Mouse (Mus musculus) limb, embryonic 14.5 days (tissue): ENCODE data around the gene Ero1l. TPM values are rescaled to one million over a fixed set of nuclear protein-coding genes. Genes with fewer than 3 reads are reported as not detected.

ENCODE experiments used
- ATAC-seq: fragments of 200-750 bp; cut with Nextera tagmentation; 2 replicates; pipeline ENCODE4 v1.8.0; 2017; ENCODE audit warnings: low read depth, moderate number of reproducible peaks, moderate TSS enrichment; ENCODE audit not compliant: low FRiP score
- DNase-seq: peaks from one replicate; pipeline ENCODE4 v3.0.0-alpha.2; 2015; ENCODE audit warnings: low spot score
- H3K27ac ChIP-seq: fragments of 300-500 bp; sonication (generic); replicated peaks from 2 replicates; pipeline ENCODE4 v1.5.1; 2014; ENCODE audit warnings: low read depth, mild to moderate bottlenecking, low read length, moderate library complexity, mixed read lengths
- H3K27me3 ChIP-seq: fragments of 300-500 bp; sonication (generic); 2 replicates; pipeline ENCODE4 v1.6.1; 2014; ENCODE audit warnings: low read length, mixed read lengths; ENCODE audit not compliant: control insufficient read depth, insufficient read depth
- H3K36me3 ChIP-seq: fragments of 300-500 bp; sonication (generic); 2 replicates; pipeline ENCODE4 v1.6.1; 2014; ENCODE audit warnings: mild to moderate bottlenecking, low read length, moderate library complexity, mixed read lengths; ENCODE audit not compliant: control insufficient read depth, insufficient read depth
- H3K4me1 ChIP-seq: fragments of 300-500 bp; sonication (generic); 2 replicates; pipeline ENCODE4 v1.6.1; 2014; ENCODE audit warnings: antibody characterized with exemption, low read length, mixed read lengths; ENCODE audit not compliant: control insufficient read depth, insufficient read depth
- H3K4me2 ChIP-seq: fragments of 300-500 bp; sonication (generic); replicated peaks from 2 replicates; pipeline ENCODE4 v1.6.1; 2014; ENCODE audit warnings: low read depth, mild to moderate bottlenecking, low read length, moderate library complexity; ENCODE audit not compliant: severe bottlenecking
- H3K4me3 ChIP-seq: fragments of 300-500 bp; sonication (generic); replicated peaks from 2 replicates; pipeline ENCODE4 v1.5.1; 2014; ENCODE audit warnings: low read length
- H3K9ac ChIP-seq: fragments of 300-500 bp; sonication (generic); 2 replicates; pipeline ENCODE4 v1.6.1; 2014; ENCODE audit warnings: mild to moderate bottlenecking, low read depth, low read length, moderate library complexity; ENCODE audit not compliant: severe bottlenecking
- H3K9me3 ChIP-seq: fragments of 300-500 bp; sonication (generic); 2 replicates; pipeline ENCODE4 v1.6.1; 2016; ENCODE audit warnings: low read length; ENCODE audit not compliant: control insufficient read depth
- POLR2A ChIP-seq: fragments of 200-500 bp; IDR thresholded peaks from 2 replicates; pipeline ENCODE4 v1.8.0; 2012; ENCODE audit warnings: inconsistent platforms, mild to moderate bottlenecking, moderate library complexity, borderline replicate concordance; ENCODE audit not compliant: insufficient read depth, insufficient read length; ENCODE audit errors: extremely low read depth
- WGBS: fragments of 180-500 bp; shearing (Covaris S2); extraction: QIAGEN DNeasy Blood & Tissue Kit; methylation state at CpG from one replicate; pipeline ENCODE4 v1.1.7; 2014; 5-methylcytosine and 5-hydroxymethylcytosine counted together
- polyA plus RNA-seq, 2 experiments: library from polyadenylated mRNA; depleted of rRNA in 1 of 2; stranded (reverse) in 1 of 2; unstranded in 1 of 2; fragments of >200 nt; fragmentation: Nextera tagmentation in 1 of 2; extraction: Ambion mirVana in 1 of 2; gene quantifications; 2 replicates each; pipeline versions ENCODE4 v1.2.1 to v1.2.3; 2012 to 2014

The Ero1l gene
- polyA plus RNA-seq, 2 experiments = 21.6 to 28.0 TPM

DNA sequence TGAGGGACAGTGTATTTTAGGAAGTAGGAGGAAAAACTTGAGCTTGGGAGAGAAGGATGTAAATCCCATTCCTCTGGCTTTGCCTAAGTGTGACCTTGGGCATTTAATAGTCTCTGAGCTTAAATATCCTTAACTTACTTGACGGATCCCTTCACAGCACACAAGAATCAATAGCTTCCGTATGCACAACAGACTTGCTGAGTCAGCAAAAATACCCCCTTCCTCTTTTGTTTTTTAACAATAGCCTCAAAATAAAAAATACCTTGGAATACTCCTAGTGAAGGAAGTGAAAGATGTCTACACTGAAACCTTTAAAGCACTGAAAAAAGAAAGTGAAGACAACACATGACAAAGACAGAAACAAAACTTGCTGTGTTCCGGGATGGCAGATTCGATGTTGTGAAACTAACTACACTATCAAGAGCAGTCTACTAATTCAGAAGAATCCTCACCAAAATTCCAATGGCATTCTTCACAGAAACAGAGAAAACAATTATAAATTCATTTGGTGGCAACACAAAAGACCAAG lies 67.0 kb downstream of the Ero1l start:
- Histone ChIP-seq H3K36me3 (no peaks in the 10 kb centered on the region; the same call in 1 of the 2 replicates), H3K4me1 (no peaks in the 10 kb centered on the region), H3K27me3 (no peaks in the 10 kb centered on the region), H3K9ac (no peak overlapping the region), H3K4me2 (no peak overlapping the region), H3K9me3 (no peaks in the 10 kb centered on the region), H3K4me3 (no peak overlapping the region), H3K27ac (no peak overlapping the region)
- ATAC-seq (no peak), DNase-seq (no peak)
- no peak for TF ChIP-seq POLR2A
- WGBS = 88% methylated on average over 4 of the region's 4 CpGs

DNA sequence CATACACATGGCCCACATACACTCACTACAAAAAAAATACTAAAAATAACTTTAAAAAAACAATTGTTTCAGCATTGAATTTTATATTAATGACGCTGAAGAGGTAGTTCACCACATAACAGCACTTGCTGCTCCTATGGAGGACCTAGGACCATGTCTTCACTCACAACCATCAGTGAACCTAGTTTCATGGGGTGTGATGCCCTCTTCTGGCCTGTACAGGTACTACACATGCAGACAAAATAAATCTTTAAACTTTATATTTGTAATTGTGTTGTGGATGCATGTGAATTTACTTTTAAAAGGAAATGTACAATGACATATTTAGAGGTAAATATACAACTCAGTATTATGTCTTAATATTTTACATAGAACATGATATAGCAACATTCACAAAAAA lies 77.0 kb downstream of the Ero1l start:
- Histone ChIP-seq H3K9ac (no peak overlapping the region), H3K27me3 (no peaks in the 10 kb centered on the region), H3K27ac (no peak overlapping the region), H3K4me1 (no peaks in the 10 kb centered on the region), H3K36me3 (no peaks in the 10 kb centered on the region), H3K4me2 (no peak overlapping the region), H3K4me3 (no peak overlapping the region), H3K9me3 (no peaks in the 10 kb centered on the region)
- DNase-seq (no peak), ATAC-seq (no peak)
- TF ChIP-seq POLR2A = no peak
- WGBS = 33% methylated on average over 1 of the region's 1 CpGs

DNA sequence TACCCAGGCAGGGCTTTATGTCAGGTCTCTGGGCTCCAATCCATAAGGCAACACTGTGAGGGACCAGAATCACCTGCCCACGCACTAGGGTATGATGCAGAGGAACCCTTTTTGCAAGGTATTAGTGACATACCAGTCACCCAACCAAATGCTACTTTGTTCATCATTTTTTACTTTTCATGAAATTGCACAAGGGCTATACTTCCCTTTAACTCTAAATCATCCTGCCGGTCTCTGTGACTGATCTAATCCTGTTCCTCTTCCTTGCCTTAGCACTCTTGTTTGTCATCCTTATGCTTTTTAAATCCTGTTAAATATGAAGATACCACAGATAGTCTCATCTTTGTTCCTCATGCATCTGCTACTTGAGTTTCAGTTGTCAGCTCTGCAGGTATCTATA lies 79.5 kb downstream of the Ero1l start:
- H3K27me3 ChIP-seq = no peaks in the 10 kb centered on the region
- H3K27ac ChIP-seq = no peak overlapping the region
- no peak overlapping the region for H3K4me3 ChIP-seq
- H3K4me2 ChIP-seq = no peak overlapping the region
- H3K9ac ChIP-seq = no peak overlapping the region
- DNase-seq (no peak), ATAC-seq (no peak)
- H3K4me1 ChIP-seq = no peaks in the 10 kb centered on the region
- H3K36me3 ChIP-seq = no peaks in the 10 kb centered on the region
- 85% methylated on average over 2 of the region's 2 CpGs for WGBS
- no peak for TF ChIP-seq POLR2A
- H3K9me3 ChIP-seq = no peaks in the 10 kb centered on the region

Other genes starting within 250 kb of the Ero1l start
- gene Gpr137c, start 99.1 kb downstream of the Ero1l start, polyA plus RNA-seq (2012; rRNA removed) = 8.9 and 11.6 TPM in 2 replicates
- gene Gpr137c, start 99.1 kb downstream of the Ero1l start, polyA plus RNA-seq (2014; fragmentation: Nextera tagmentation; extraction: Ambion mirVana) = 2.8 and 5.1 TPM in 2 replicates
- 11.7 and 12.7 TPM in 2 replicates for gene Txndc16, start 98.4 kb downstream of the Ero1l start, polyA plus RNA-seq (2012; rRNA removed)
- 14.4 and 18.0 TPM in 2 replicates for gene Txndc16, start 98.4 kb downstream of the Ero1l start, polyA plus RNA-seq (2014; fragmentation: Nextera tagmentation; extraction: Ambion mirVana)
- gene Psmc6, start 11.0 kb upstream of the Ero1l start, polyA plus RNA-seq (2012; rRNA removed) = 91.9 and 124 TPM in 2 replicates
- 147 and 166 TPM in 2 replicates for gene Psmc6, start 11.0 kb upstream of the Ero1l start, polyA plus RNA-seq (2014; fragmentation: Nextera tagmentation; extraction: Ambion mirVana)
- 21.9 and 23.3 TPM in 2 replicates for gene Styx, start 32.3 kb upstream of the Ero1l start, polyA plus RNA-seq (2012; rRNA removed)
- 74.1 and 88.7 TPM in 2 replicates for gene Styx, start 32.3 kb upstream of the Ero1l start, polyA plus RNA-seq (2014; fragmentation: Nextera tagmentation; extraction: Ambion mirVana)
- 19.8 and 20.4 TPM in 2 replicates for gene Gnpnat1, start 86.1 kb upstream of the Ero1l start, polyA plus RNA-seq (2012; rRNA removed)
- gene Gnpnat1, start 86.1 kb upstream of the Ero1l start, polyA plus RNA-seq (2014; fragmentation: Nextera tagmentation; extraction: Ambion mirVana) = 46.5 and 46.9 TPM in 2 replicates
- 74.3 and 91.7 TPM in 2 replicates for gene Fermt2, start 211.3 kb upstream of the Ero1l start, polyA plus RNA-seq (2012; rRNA removed)
- gene Fermt2, start 211.3 kb upstream of the Ero1l start, polyA plus RNA-seq (2014; fragmentation: Nextera tagmentation; extraction: Ambion mirVana) = 128 and 134 TPM in 2 replicates